Mouse (Mus musculus) hindbrain, embryonic 15.5 days (tissue): ENCODE measurements around the gene Catsperg2. TPM values are rescaled to one million over a fixed set of nuclear protein-coding genes. Genes with fewer than 3 reads are reported as not detected.
"Not testable (repeated sequence)": the region's sequence is repeated elsewhere in the genome, so short reads cannot be mapped to it uniquely, and the experiment has no call there.

ENCODE experiments used
- ATAC-seq: fragments of 200-750 bp; cut with Nextera tagmentation; 2 replicates; pipeline ENCODE4 v1.8.0; 2017; ENCODE audit warnings: low read depth, moderate number of reproducible peaks, moderate TSS enrichment; ENCODE audit not compliant: low FRiP score
- H3K27ac ChIP-seq: fragments of 300-500 bp; sonication (generic); replicated peaks from 2 replicates; pipeline ENCODE4 v1.5.1; 2015; ENCODE audit warnings: mild to moderate bottlenecking, inconsistent platforms
- H3K27me3 ChIP-seq: fragments of 300-500 bp; sonication (generic); 2 replicates; pipeline ENCODE4 v1.6.1; 2015; ENCODE audit warnings: control low read depth, inconsistent platforms
- H3K36me3 ChIP-seq: fragments of 300-500 bp; sonication (generic); 2 replicates; pipeline ENCODE4 v1.6.1; 2015; ENCODE audit warnings: control low read depth, inconsistent platforms
- H3K4me1 ChIP-seq: fragments of 300-500 bp; sonication (generic); replicated peaks from 2 replicates; pipeline ENCODE4 v1.6.1; 2015; ENCODE audit warnings: control low read depth, inconsistent platforms
- H3K4me2 ChIP-seq: fragments of 300-500 bp; sonication (generic); 2 replicates; pipeline ENCODE4 v1.6.1; 2015; ENCODE audit warnings: moderate library complexity, mild to moderate bottlenecking, inconsistent platforms
- H3K4me3 ChIP-seq: fragments of 300-500 bp; sonication (generic); 2 replicates; pipeline ENCODE4 v1.5.1; 2015; ENCODE audit warnings: mild to moderate bottlenecking, inconsistent platforms
- H3K9ac ChIP-seq: fragments of 300-500 bp; sonication (generic); 2 replicates; pipeline ENCODE4 v1.6.1; 2015; ENCODE audit warnings: inconsistent platforms
- H3K9me3 ChIP-seq: fragments of 300-500 bp; sonication (generic); 2 replicates; pipeline ENCODE4 v1.6.1; 2016; ENCODE audit warnings: control low read depth, inconsistent platforms
- WGBS: fragments of 180-500 bp; shearing (Covaris S2); methylation state at CpG from one replicate; pipeline ENCODE4 v1.1.7; 2015; 5-methylcytosine and 5-hydroxymethylcytosine counted together
- polyA plus RNA-seq: library from polyadenylated mRNA; unstranded; fragments of >200 nt; fragmentation: Nextera tagmentation; extraction: Ambion mirVana; gene quantifications from 2 replicates; pipeline ENCODE4 v1.2.1, GENCODE M21; 2015

The Catsperg2 gene
- 0.29 and 0.60 TPM in 2 replicates for polyA plus RNA-seq

GRCm38 (mm10) chr7:29726860-29727259 lies at the start of gene Catsperg2:
Gene Catsperg2, minus strand, starts transcription at chr7:29727032.
- not testable (repeated sequence) for H3K9ac ChIP-seq, H3K27ac ChIP-seq, H3K4me3 ChIP-seq, H3K27me3 ChIP-seq, H3K9me3 ChIP-seq, H3K36me3 ChIP-seq, ATAC-seq, H3K4me1 ChIP-seq
- 58% methylated on average over 11 of the region's 11 CpGs for WGBS
- H3K4me2 ChIP-seq: 0 out of 2 replicates have a peak within 1 kb of the TSS, but pooled peaks have one; percentile 1

GRCm38 (mm10) chr7:29776568-29776967 lies 49.7 kb upstream of the Catsperg2 start:
- ATAC-seq: no peak
- Histone ChIP-seq H3K4me3 (no peak overlapping the region), H3K27me3 (no peaks in the 10 kb centered on the region), H3K27ac (no peak overlapping the region), H3K9me3 (no peaks in the 10 kb centered on the region), H3K4me1 (no peaks in the 10 kb centered on the region), H3K36me3 (peaks cover 63% of the 10 kb centered on the region), H3K9ac (no peak overlapping the region), H3K4me2 (no peak overlapping the region)
- 96% methylated on average over 19 of the region's 19 CpGs for WGBS

- Histone ChIP-seq H3K27me3 (no peaks in the 10 kb centered on the region), H3K27ac (no peak overlapping the region), H3K36me3 (peaks cover 63% of the 10 kb centered on the region), H3K4me1 (peaks cover 8% of the 10 kb centered on the region), H3K4me3 (no peak overlapping the region), H3K4me2 (no peak overlapping the region), H3K9ac (no peak overlapping the region), H3K9me3 (no peaks in the 10 kb centered on the region)
- no peak for ATAC-seq
- 91% methylated on average over 3 of the region's 3 CpGs for WGBS
Measured at GRCm38 (mm10) chr7:29774371-29774770, 47.5 kb upstream of the Catsperg2 start.

GRCm38 (mm10) chr7:29773503-29773902 lies 46.7 kb upstream of the Catsperg2 start:
- H3K27me3 ChIP-seq: no peaks in the 10 kb centered on the region
- no peak overlapping the region for H3K9ac ChIP-seq
- 90% methylated on average over 7 of the region's 7 CpGs for WGBS
- H3K4me2 ChIP-seq: no peak overlapping the region
- peaks cover 57% of the 10 kb centered on the region for H3K36me3 ChIP-seq
- H3K27ac ChIP-seq: no peak overlapping the region
- ATAC-seq: no peak
- H3K4me3 ChIP-seq: no peak overlapping the region
- H3K4me1 ChIP-seq: peaks cover 13% of the 10 kb centered on the region
- H3K9me3 ChIP-seq: no peaks in the 10 kb centered on the region

- Histone ChIP-seq H3K36me3 (peaks cover 19% of the 10 kb centered on the region), H3K4me3 (peak overlapping the region; percentile 77), H3K9me3 (no peaks in the 10 kb centered on the region), H3K27me3 (no peaks in the 10 kb centered on the region), H3K4me1 (peaks cover 27% of the 10 kb centered on the region), H3K27ac (peak overlapping the region; percentile 86), H3K9ac (peak overlapping the region; percentile 63), H3K4me2 (peak overlapping the region; percentile 57)
- ATAC-seq: no peak
- 10% methylated on average over 10 of the region's 10 CpGs for WGBS
Measured at GRCm38 (mm10) chr7:29768980-29769379, 42.1 kb upstream of the Catsperg2 start.

- Histone ChIP-seq H3K4me3 (peak within 1 kb of the TSS; percentile 77), H3K9me3 (no peaks in the 10 kb centered on the region), H3K4me2 (peak within 1 kb of the TSS; percentile 57), H3K4me1 (peaks cover 27% of the 10 kb centered on the region), H3K9ac (peak within 1 kb of the TSS; percentile 63), H3K27ac (peak within 1 kb of the TSS; percentile 86), H3K27me3 (no peaks in the 10 kb centered on the region), H3K36me3 (peaks cover 13% of the 10 kb centered on the region)
- WGBS: under 1% methylated on average over 32 of the region's 32 CpGs
- peak; percentile 94 for ATAC-seq
Measured at GRCm38 (mm10) chr7:29768090-29768900, 41.5 kb upstream of the Catsperg2 start, which contains the start of gene Zfp84. Gene Zfp84, plus strand, starts transcription at chr7:29768552.

- H3K27ac ChIP-seq: peak overlapping the region; percentile 86
- peak; percentile 66 for ATAC-seq
- WGBS: 1% methylated on average over 15 of the region's 15 CpGs
- peaks cover 27% of the 10 kb centered on the region for H3K4me1 ChIP-seq
- peaks cover 4% of the 10 kb centered on the region for H3K36me3 ChIP-seq
- H3K4me3 ChIP-seq: peak overlapping the region; percentile 77
- peak overlapping the region; percentile 57 for H3K4me2 ChIP-seq
- peak overlapping the region; percentile 63 for H3K9ac ChIP-seq
- no peaks in the 10 kb centered on the region for H3K27me3 ChIP-seq
- H3K9me3 ChIP-seq: no peaks in the 10 kb centered on the region
Measured at GRCm38 (mm10) chr7:29767058-29767686, 40.3 kb upstream of the Catsperg2 start.

- H3K36me3 ChIP-seq: no peaks in the 10 kb centered on the region
- 73% methylated on average over 7 of the region's 7 CpGs for WGBS
- no peak for ATAC-seq
Measured at GRCm38 (mm10) chr7:29764702-29765101, 37.9 kb upstream of the Catsperg2 start.

GRCm38 (mm10) chr7:29760476-29760875 lies 33.6 kb upstream of the Catsperg2 start:
- no peak overlapping the region for H3K4me3 ChIP-seq
- H3K27me3 ChIP-seq: no peaks in the 10 kb centered on the region
- H3K9ac ChIP-seq: no peak overlapping the region
- 85% methylated on average over 5 of the region's 5 CpGs for WGBS
- H3K9me3 ChIP-seq: no peaks in the 10 kb centered on the region
- ATAC-seq: no peak
- no peaks in the 10 kb centered on the region for H3K36me3 ChIP-seq
- H3K4me1 ChIP-seq: no peaks in the 10 kb centered on the region
- no peak overlapping the region for H3K27ac ChIP-seq
- no peak overlapping the region for H3K4me2 ChIP-seq

More at GRCm38 (mm10) chr7:29764702-29765101, 37.9 kb upstream of the Catsperg2 start:
- Histone ChIP-seq H3K9ac (no peak overlapping the region), H3K4me2 (no peak overlapping the region), H3K27me3 (no peaks in the 10 kb centered on the region), H3K4me3 (no peak overlapping the region), H3K4me1 (peaks cover 23% of the 10 kb centered on the region), H3K27ac (no peak overlapping the region), H3K9me3 (no peaks in the 10 kb centered on the region)

GRCm38 (mm10) chr7:29742258-29742657 lies 15.4 kb upstream of the Catsperg2 start:
- no peaks in the 10 kb centered on the region for H3K4me1 ChIP-seq
- no peak overlapping the region for H3K27ac ChIP-seq
- no peaks in the 10 kb centered on the region for H3K36me3 ChIP-seq
- 87% methylated on average over 3 of the region's 3 CpGs for WGBS
- no peaks in the 10 kb centered on the region for H3K27me3 ChIP-seq
- no peak overlapping the region for H3K4me3 ChIP-seq
- H3K9ac ChIP-seq: no peak overlapping the region
- no peak for ATAC-seq
- no peaks in the 10 kb centered on the region for H3K9me3 ChIP-seq
- H3K4me2 ChIP-seq: no peak overlapping the region

GRCm38 (mm10) chr7:29728055-29728454 lies 1.2 kb upstream of the Catsperg2 start:
- no peak overlapping the region for H3K9ac ChIP-seq
- WGBS: 97% methylated on average over 2 of the region's 2 CpGs
- no peaks in the 10 kb centered on the region for H3K27me3 ChIP-seq
- no peaks in the 10 kb centered on the region for H3K9me3 ChIP-seq
- H3K4me3 ChIP-seq: no peak overlapping the region
- no peaks in the 10 kb centered on the region for H3K36me3 ChIP-seq
- no peak overlapping the region for H3K4me2 ChIP-seq
- no peak for ATAC-seq
- H3K4me1 ChIP-seq: no peaks in the 10 kb centered on the region
- no peak overlapping the region for H3K27ac ChIP-seq

GRCm38 (mm10) chr7:29725461-29726142 lies 1.2 kb downstream of the Catsperg2 start:
- not testable (repeated sequence) for ATAC-seq, H3K27ac ChIP-seq, H3K36me3 ChIP-seq, H3K27me3 ChIP-seq, H3K9ac ChIP-seq, H3K9me3 ChIP-seq, H3K4me3 ChIP-seq, H3K4me1 ChIP-seq
- peak overlapping the region; percentile 1; the same call in 1 of the 2 replicates for H3K4me2 ChIP-seq
- 33% methylated on average over 17 of the region's 17 CpGs for WGBS
